Mouse (Mus musculus) regulatory T cell (primary cell): ENCODE measurements around the gene Zfp426.

Experiments
- in situ Hi-C: fragments of 300-600 bp; cut with MboI, MseI; formaldehyde crosslinking; loops from one replicate; pipeline ENCODE4 v1.15.1; 2025; ENCODE audit warnings: high pct_unique_total_duplicates

The Zfp426 gene

GRCm38 (mm10) chr9:20459377-20460317 is 32.9 kb downstream of the Zfp426 start, which contains the start of gene Zfp26:
Gene Zfp26 (minus strand): TSS chr9:20460162.
- in situ Hi-C loops: loop anchor here (10.0 kb wide), 1 partner anchor 265 kb away; no protein-coding TSS in a partner anchor

- in situ Hi-C loops: no loop called here
Observed at GRCm38 (mm10) chr9:20453647-20454046, 38.9 kb downstream of the Zfp426 start.

GRCm38 (mm10) chr9:20451493-20451892 is 41.1 kb downstream of the Zfp426 start:
- in situ Hi-C loops: no loop called here

GRCm38 (mm10) chr9:20443183-20443783 is 49.3 kb downstream of the Zfp426 start:
- in situ Hi-C loops: no loop called here

GRCm38 (mm10) chr9:20430004-20430403 is 62.5 kb downstream of the Zfp426 start:
- in situ Hi-C loops: no loop called here
